Mouse (Mus musculus) kidney, adult 2 months (tissue): ENCODE measurements around the gene Nnat. TPM values are rescaled to one million over a fixed set of nuclear protein-coding genes. Genes with fewer than 3 reads are reported as not detected.

Source experiments
- DNase-seq: peaks from one replicate; pipeline ENCODE4 v3.0.0; 2021
- H3K27ac ChIP-seq: fragments of 200-500 bp; 2 replicates; pipeline ENCODE4 v1.5.1; 2012; ENCODE audit warnings: low read depth, low read length, control low read depth, inconsistent platforms; ENCODE audit not compliant: insufficient read depth
- H3K27me3 ChIP-seq: fragments of 200-500 bp; replicated peaks from 2 replicates; pipeline ENCODE4 v1.6.1; 2012; ENCODE audit warnings: mild to moderate bottlenecking, moderate library complexity, low read length, inconsistent platforms; ENCODE audit not compliant: control insufficient read depth, insufficient read depth
- H3K36me3 ChIP-seq: fragments of 200-500 bp; 2 replicates; pipeline ENCODE4 v1.6.1; 2012; ENCODE audit warnings: mild to moderate bottlenecking, moderate library complexity, low read length, inconsistent platforms; ENCODE audit not compliant: control insufficient read depth, insufficient read depth
- H3K4me1 ChIP-seq: fragments of 200-500 bp; 2 replicates; pipeline ENCODE4 v1.6.1; 2011; ENCODE audit warnings: low read length; ENCODE audit not compliant: control insufficient read depth, insufficient read depth
- H3K4me3 ChIP-seq: fragments of 200-500 bp; 2 replicates; pipeline ENCODE4 v1.5.1; 2011; ENCODE audit warnings: mild to moderate bottlenecking, low read depth, low read length, control low read depth; ENCODE audit not compliant: insufficient read depth
- CTCF ChIP-seq: fragments of 200-500 bp; conservative IDR thresholded peaks from 2 replicates; pipeline ENCODE4 v1.5.1; 2011; ENCODE audit warnings: low read depth, mild to moderate bottlenecking, control low read depth, low read length, moderate library complexity, mixed read lengths; ENCODE audit not compliant: insufficient read depth, insufficient read length
- POLR2A ChIP-seq: fragments of 200-500 bp; IDR thresholded peaks from one replicate; pipeline ENCODE4 v1.6.1; 2011; ENCODE audit warnings: low read depth, low read length, control low read depth
- WGBS: fragments of 180-500 bp; shearing (Covaris S2); methylation state at CpG from one replicate; pipeline ENCODE4 v1.1.7; 2018; 5-methylcytosine and 5-hydroxymethylcytosine counted together
- polyA plus RNA-seq: library from polyadenylated mRNA; depleted of rRNA; stranded (reverse); fragments of >200 nt; gene quantifications from 2 replicates; pipeline ENCODE4 v1.2.3, GENCODE M21; 2012

The Nnat gene
- polyA plus RNA-seq, 1 experiment = 1.9 TPM

- no peaks in the 10 kb centered on the region for H3K4me1 ChIP-seq
- DNase-seq = no peak
- TF ChIP-seq CTCF (no peak), POLR2A (no peak)
- H3K27ac ChIP-seq = no peak overlapping the region
- no peaks in the 10 kb centered on the region for H3K36me3 ChIP-seq
- H3K27me3 ChIP-seq = no peaks in the 10 kb centered on the region
- whole genome bisulfite sequencing = 81% methylated on average over 24 of the region's 24 CpGs
- H3K4me3 ChIP-seq = no peak overlapping the region
Measured at GRCm38 (mm10) chr2:157540073-157540952, 19.6 kb upstream of the Nnat start.

GRCm38 (mm10) chr2:157540953-157541569, 18.8 kb upstream of the Nnat start:
- Histone ChIP-seq H3K4me1 (no peaks in the 10 kb centered on the region), H3K27me3 (no peaks in the 10 kb centered on the region), H3K36me3 (no peaks in the 10 kb centered on the region), H3K27ac (no peak overlapping the region), H3K4me3 (no peak overlapping the region)
- WGBS = 72% methylated on average over 9 of the region's 9 CpGs
- DNase-seq = no peak
- TF ChIP-seq CTCF = no peak
- TF ChIP-seq POLR2A = no peak

GRCm38 (mm10) chr2:157541631-157542030, 18.2 kb upstream of the Nnat start:
- TF ChIP-seq POLR2A (no peak), CTCF (no peak)
- no peaks in the 10 kb centered on the region for H3K4me1 ChIP-seq
- DNase-seq = no peak
- H3K27me3 ChIP-seq = no peaks in the 10 kb centered on the region
- H3K4me3 ChIP-seq = no peak overlapping the region
- no peaks in the 10 kb centered on the region for H3K36me3 ChIP-seq
- no peak overlapping the region for H3K27ac ChIP-seq
- 88% methylated on average over 8 of the region's 8 CpGs for WGBS

- WGBS = 73% methylated on average over 4 of the region's 4 CpGs
- Histone ChIP-seq H3K27ac (no peak overlapping the region), H3K4me1 (no peaks in the 10 kb centered on the region), H3K27me3 (no peaks in the 10 kb centered on the region), H3K36me3 (no peaks in the 10 kb centered on the region), H3K4me3 (no peak overlapping the region)
- TF ChIP-seq POLR2A = no peak
- no peak for TF ChIP-seq CTCF
- DNase-seq = no peak
Measured at GRCm38 (mm10) chr2:157542415-157542814, 17.5 kb upstream of the Nnat start.

GRCm38 (mm10) chr2:157544333-157544888, 15.5 kb upstream of the Nnat start:
- 85% methylated on average over 9 of the region's 9 CpGs for WGBS
- H3K36me3 ChIP-seq = peaks cover 2% of the 10 kb centered on the region; the same call in 1 of the 2 replicates
- no peaks in the 10 kb centered on the region for H3K27me3 ChIP-seq
- no peaks in the 10 kb centered on the region for H3K4me1 ChIP-seq
- no peak overlapping the region for H3K27ac ChIP-seq
- TF ChIP-seq POLR2A (no peak), CTCF (no peak)
- no peak for DNase-seq
- H3K4me3 ChIP-seq = no peak overlapping the region

GRCm38 (mm10) chr2:157546686-157547085, 13.2 kb upstream of the Nnat start:
- no peak overlapping the region for H3K4me3 ChIP-seq
- H3K27me3 ChIP-seq = no peaks in the 10 kb centered on the region
- H3K4me1 ChIP-seq = no peaks in the 10 kb centered on the region
- peaks cover 2% of the 10 kb centered on the region; the same call in 1 of the 2 replicates for H3K36me3 ChIP-seq
- no peak for DNase-seq
- no peak for TF ChIP-seq POLR2A
- TF ChIP-seq CTCF = no peak
- no peak overlapping the region for H3K27ac ChIP-seq

GRCm38 (mm10) chr2:157550292-157550691, 9.6 kb upstream of the Nnat start:
- no peak overlapping the region for H3K27ac ChIP-seq
- 0 out of 2 replicates have a peak, but pooled peaks cover 7% of the 10 kb centered on the region for H3K4me1 ChIP-seq
- H3K36me3 ChIP-seq = peaks cover 2% of the 10 kb centered on the region; the same call in 1 of the 2 replicates
- 76% methylated on average over 4 of the region's 4 CpGs for WGBS
- no peak for DNase-seq
- no peaks in the 10 kb centered on the region for H3K27me3 ChIP-seq
- H3K4me3 ChIP-seq = no peak overlapping the region
- no peak for TF ChIP-seq CTCF
- TF ChIP-seq POLR2A = no peak
